Mouse (Mus musculus): Measurements from ENCODE around the gene Nek3. TPM values are rescaled to one million over a fixed set of nuclear protein-coding genes. Genes with fewer than 3 reads are reported as not detected.

The Nek3 gene
- 4.6 and 5.0 TPM in 2 replicates for polyA plus RNA-seq (2015; fragmentation: Nextera tagmentation; extraction: Ambion mirVana)

GRCm38 (mm10) chr8:22166080-22166603, at the start of gene Nek3:
TSS of gene Nek3 (minus strand) at chr8:22166435.
- under 1% methylated on average over 34 of the region's 43 CpGs for WGBS
- Histone ChIP-seq H3K9me3 (no peaks in the 10 kb centered on the region), H3K27me3 (replicated peaks) (no peaks in the 10 kb centered on the region), H3K9ac (peak within 1 kb of the TSS; percentile 53), H3K4me2 (replicated peaks) (peak within 1 kb of the TSS; percentile 57), H3K4me3 (replicated peaks) (peak within 1 kb of the TSS; percentile 61), H3K4me1 (replicated peaks) (0 out of 2 replicates have a peak, but pooled peaks cover 6% of the 10 kb centered on the region), H3K27ac (peak within 1 kb of the TSS; percentile 66; the same call in 1 of the 2 replicates), H3K36me3 (peaks cover 8% of the 10 kb centered on the region)
- ATAC-seq = peak; percentile 98

GRCm38 (mm10) chr8:22214826-22215225, 48.6 kb upstream of the Nek3 start:
- WGBS = 95% methylated on average over 10 of the region's 10 CpGs
- Histone ChIP-seq H3K4me1 (replicated peaks) (no peaks in the 10 kb centered on the region), H3K36me3 (peaks cover 30% of the 10 kb centered on the region), H3K9ac (no peak overlapping the region), H3K27me3 (replicated peaks) (no peaks in the 10 kb centered on the region), H3K4me2 (replicated peaks) (no peak overlapping the region), H3K4me3 (replicated peaks) (no peak overlapping the region), H3K27ac (no peak overlapping the region), H3K9me3 (no peaks in the 10 kb centered on the region)
- no peak for ATAC-seq

- Histone ChIP-seq H3K36me3 (peaks cover 18% of the 10 kb centered on the region), H3K4me2 (replicated peaks) (no peak overlapping the region), H3K27me3 (replicated peaks) (no peaks in the 10 kb centered on the region), H3K9me3 (no peaks in the 10 kb centered on the region), H3K9ac (no peak overlapping the region), H3K27ac (no peak overlapping the region), H3K4me3 (replicated peaks) (no peak overlapping the region), H3K4me1 (replicated peaks) (0 out of 2 replicates have a peak, but pooled peaks cover 2% of the 10 kb centered on the region)
- peak; percentile 71; the same call in 1 of the 2 replicates for ATAC-seq
- WGBS = 18% methylated on average over 5 of the region's 5 CpGs
These were observed 42.8 kb upstream of the Nek3 start for GRCm38 (mm10) chr8:22209012-22209411.

- no peak for ATAC-seq
- Histone ChIP-seq H3K9ac (no peak overlapping the region), H3K27me3 (replicated peaks) (no peaks in the 10 kb centered on the region), H3K4me3 (replicated peaks) (no peak overlapping the region), H3K4me2 (replicated peaks) (no peak overlapping the region), H3K36me3 (peaks cover 14% of the 10 kb centered on the region), H3K27ac (no peak overlapping the region), H3K9me3 (no peaks in the 10 kb centered on the region), H3K4me1 (replicated peaks) (0 out of 2 replicates have a peak, but pooled peaks cover 2% of the 10 kb centered on the region)
- 72% methylated on average over 4 of the region's 4 CpGs for WGBS
These were observed 41.3 kb upstream of the Nek3 start for GRCm38 (mm10) chr8:22207535-22207934.

GRCm38 (mm10) chr8:22199481-22199880, 33.2 kb upstream of the Nek3 start:
- peaks cover 13% of the 10 kb centered on the region for H3K36me3 ChIP-seq
- H3K9me3 ChIP-seq = no peaks in the 10 kb centered on the region
- no peaks in the 10 kb centered on the region for H3K27me3 ChIP-seq (replicated peaks)
- H3K4me2 ChIP-seq (replicated peaks) = no peak overlapping the region
- WGBS = 97% methylated on average over 8 of the region's 8 CpGs
- H3K4me3 ChIP-seq (replicated peaks) = no peak overlapping the region
- no peak for ATAC-seq
- H3K27ac ChIP-seq = no peak overlapping the region
- no peak overlapping the region for H3K9ac ChIP-seq
- H3K4me1 ChIP-seq (replicated peaks) = 0 out of 2 replicates have a peak, but pooled peaks cover under 1% of the 10 kb centered on the region

- WGBS = 84% methylated on average over 6 of the region's 6 CpGs
- no peak overlapping the region for H3K9ac ChIP-seq
- no peak for ATAC-seq
- peaks cover 13% of the 10 kb centered on the region for H3K36me3 ChIP-seq
- 0 out of 2 replicates have a peak, but pooled peaks cover 3% of the 10 kb centered on the region for H3K4me1 ChIP-seq (replicated peaks)
- H3K27me3 ChIP-seq (replicated peaks) = no peaks in the 10 kb centered on the region
- H3K9me3 ChIP-seq = no peaks in the 10 kb centered on the region
- no peak overlapping the region for H3K4me2 ChIP-seq (replicated peaks)
- H3K4me3 ChIP-seq (replicated peaks) = no peak overlapping the region
- no peak overlapping the region for H3K27ac ChIP-seq
These were observed 31.7 kb upstream of the Nek3 start for GRCm38 (mm10) chr8:22197914-22198313.

- 15% methylated on average over 12 of the region's 12 CpGs for WGBS
These were observed 27.3 kb upstream of the Nek3 start for GRCm38 (mm10) chr8:22193432-22194010.

GRCm38 (mm10) chr8:22192660-22193431, 26.6 kb upstream of the Nek3 start, which contains the start of gene Vps36:
TSS of gene Vps36 (plus strand) at chr8:22192809.
- Histone ChIP-seq H3K9me3 (no peaks in the 10 kb centered on the region), H3K9ac (peak within 1 kb of the TSS; percentile 95), H3K4me3 (replicated peaks) (peak within 1 kb of the TSS; percentile 80), H3K27me3 (replicated peaks) (no peaks in the 10 kb centered on the region), H3K36me3 (no peaks in the 10 kb centered on the region), H3K4me2 (replicated peaks) (peak within 1 kb of the TSS; percentile 50), H3K27ac (peak within 1 kb of the TSS; percentile 99), H3K4me1 (replicated peaks) (0 out of 2 replicates have a peak, but pooled peaks cover 3% of the 10 kb centered on the region)
- ATAC-seq = peak; percentile 95
- under 1% methylated on average over 73 of the region's 73 CpGs for WGBS

More at GRCm38 (mm10) chr8:22193432-22194010, 27.3 kb upstream of the Nek3 start:
- Histone ChIP-seq H3K9me3 (no peaks in the 10 kb centered on the region), H3K27ac (peak overlapping the region; percentile 99), H3K9ac (peak overlapping the region; percentile 95), H3K4me2 (replicated peaks) (peak overlapping the region; percentile 50), H3K36me3 (no peaks in the 10 kb centered on the region), H3K27me3 (replicated peaks) (no peaks in the 10 kb centered on the region), H3K4me1 (replicated peaks) (0 out of 2 replicates have a peak, but pooled peaks cover 3% of the 10 kb centered on the region), H3K4me3 (replicated peaks) (peak overlapping the region; percentile 80)
- ATAC-seq = peak; percentile 66

GRCm38 (mm10) chr8:22185431-22186397, 19.5 kb upstream of the Nek3 start, which contains the start of gene Ckap2:
TSS of gene Ckap2 (minus strand) at chr8:22185819.
- H3K9me3 ChIP-seq = no peaks in the 10 kb centered on the region
- H3K4me1 ChIP-seq (replicated peaks) = 0 out of 2 replicates have a peak, but pooled peaks cover 10% of the 10 kb centered on the region
- peak; percentile 99 for ATAC-seq
- peak within 1 kb of the TSS; percentile 77 for H3K4me2 ChIP-seq (replicated peaks)
- H3K36me3 ChIP-seq = no peaks in the 10 kb centered on the region
- H3K27me3 ChIP-seq (replicated peaks) = no peaks in the 10 kb centered on the region
- H3K9ac ChIP-seq = peak within 1 kb of the TSS; percentile 59
- peak within 1 kb of the TSS; percentile 78 for H3K27ac ChIP-seq
- peak within 1 kb of the TSS; percentile 70 for H3K4me3 ChIP-seq (replicated peaks)
- 2% methylated on average over 63 of the region's 63 CpGs for WGBS

- WGBS = under 1% methylated on average over 3 of the region's 3 CpGs
- ATAC-seq = peak; percentile 52
- 0 out of 2 replicates have a peak, but pooled peaks cover 10% of the 10 kb centered on the region for H3K4me1 ChIP-seq (replicated peaks)
- no peaks in the 10 kb centered on the region for H3K27me3 ChIP-seq (replicated peaks)
- no peaks in the 10 kb centered on the region for H3K36me3 ChIP-seq
- no peaks in the 10 kb centered on the region for H3K9me3 ChIP-seq
- H3K9ac ChIP-seq = peak overlapping the region; percentile 59
- peak overlapping the region; percentile 77 for H3K4me2 ChIP-seq (replicated peaks)
- peak overlapping the region; percentile 70 for H3K4me3 ChIP-seq (replicated peaks)
- no peak overlapping the region for H3K27ac ChIP-seq
These were observed 18.6 kb upstream of the Nek3 start for GRCm38 (mm10) chr8:22184884-22185283.

GRCm38 (mm10) chr8:22175966-22176365, 9.7 kb upstream of the Nek3 start:
- H3K27ac ChIP-seq = no peak overlapping the region
- no peak overlapping the region for H3K9ac ChIP-seq
- no peak overlapping the region for H3K4me3 ChIP-seq (replicated peaks)
- H3K4me1 ChIP-seq (replicated peaks) = no peaks in the 10 kb centered on the region
- no peaks in the 10 kb centered on the region for H3K27me3 ChIP-seq (replicated peaks)
- ATAC-seq = no peak
- 97% methylated on average over 7 of the region's 7 CpGs for WGBS
- H3K36me3 ChIP-seq = peaks cover 20% of the 10 kb centered on the region
- no peaks in the 10 kb centered on the region for H3K9me3 ChIP-seq
- H3K4me2 ChIP-seq (replicated peaks) = no peak overlapping the region
